Comparison of ENCODE assay signal across 22 mouse cellular contexts in genomic region chr10:9860022-9860421, GRCm38 (mm10). TPM values are rescaled to one million over a fixed set of nuclear protein-coding genes. Genes with fewer than 3 reads are reported as not detected.
DNase-seq lines count a peak whose midpoint lies in the region; ATAC-seq and TF ChIP-seq lines count a peak whose summit lies in the region.
"Had no signal": no experiment of that assay in that cellular context is flagged by ENCODE, and none has a peak within 500 bp of the region (broad histone marks: within the 10 kb centered on the region; RNA-seq: fewer than 3 reads in every experiment).

No protein-coding gene starts in this region.

- no peak overlapping the region for H3K4me3 ChIP-seq in hindbrain, embryonic 14.5 days (replicated peaks; ENCODE audit: low read length)
- H3K4me3 ChIP-seq in hindbrain, embryonic 13.5 days: no peak overlapping the region
- H3K4me3 ChIP-seq in layer of hippocampus, adult 2 months: no peak overlapping the region

- 0 out of 2 replicates have a peak overlapping the region, but pooled peaks have one; percentile 0 for H3K27ac ChIP-seq in hindbrain, embryonic 14.5 days
- no peak overlapping the region for H3K27ac ChIP-seq in hindbrain, embryonic 13.5 days
- H3K27ac ChIP-seq in layer of hippocampus, adult 2 months: peak overlapping the region; percentile 58

- no peak overlapping the region for H3K9ac ChIP-seq in hindbrain, embryonic 14.5 days
- no peak overlapping the region for H3K9ac ChIP-seq in hindbrain, embryonic 13.5 days

- no peaks in the 10 kb centered on the region for H3K9me3 ChIP-seq in hindbrain, embryonic 14.5 days (ENCODE audit: control insufficient read depth, low read length)
- no peaks in the 10 kb centered on the region for H3K9me3 ChIP-seq in hindbrain, embryonic 13.5 days

- CTCF ChIA-PET in Patski (lab: Charles Lee): interaction anchor here (1.6 kb wide), 1 partner anchor 24 kb away, joined by 5 read pairs; no protein-coding TSS in a partner anchor

- H3K4me2 ChIP-seq in hindbrain, embryonic 14.5 days (replicated peaks): no peak overlapping the region
- no peak overlapping the region for H3K4me2 ChIP-seq in hindbrain, embryonic 13.5 days

- in situ Hi-C loops in Patski (cut with MboI; ENCODE audit: low pct_unique_long_range_greater_than_20kb): no loop called here

- no peak for ATAC-seq in hindbrain, embryonic 14.5 days (ENCODE audit: low FRiP score)
- no peak for ATAC-seq in hindbrain, embryonic 13.5 days (ENCODE audit: low FRiP score)
- ATAC-seq in Patski: peak; percentile 57
- ATAC-seq: activated CD4-positive, CD25-positive, alpha-beta regulatory T cell, adult 4 months; CD4-positive, CD25-positive, alpha-beta regulatory T cell, adult 4 months had no signal

- WGBS in hindbrain, embryonic 14.5 days: 82% methylated on average over 4 of the region's 4 CpGs
- WGBS in hindbrain, embryonic 13.5 days: 86% methylated on average over 4 of the region's 4 CpGs

- peaks cover 5% of the 10 kb centered on the region; the same call in 1 of the 2 replicates for H3K36me3 ChIP-seq in hindbrain, embryonic 14.5 days (replicated peaks; ENCODE audit: control insufficient read depth, insufficient read depth)
- peaks cover 5% of the 10 kb centered on the region for H3K36me3 ChIP-seq in hindbrain, embryonic 13.5 days

- POLR2A ChIA-PET in Patski (lab: Charles Lee): interaction anchor here (0.6 kb wide), 1 partner anchor 27 kb away, joined by 3 read pairs; no protein-coding TSS in a partner anchor

- no peak for TF ChIP-seq CTCF in layer of hippocampus, adult 2 months (conservative IDR thresholded peaks at IDR 0.05)
- TF ChIP-seq CTCF in Patski (IDR thresholded peaks at IDR 0.05): no peak

- DNase-seq in hindbrain, embryonic 14.5 days (ENCODE audit: low spot score): no peak
- DNase-seq in layer of hippocampus, adult 2 months (ENCODE audit: low spot score in 2 of 2): no peak
- DNase-seq in layer of hippocampus, postnatal 14 days (ENCODE audit: low spot score in 2 of 2): no peak
- DNase-seq in Muller cell, postnatal 12 days (ENCODE audit: inconsistent ontology term): peak; percentile 82
- no peak for DNase-seq in Patski (ENCODE audit: low read depth, low spot score)
- no peak for DNase-seq in ovary, adult 18-20 months (ENCODE audit: low spot score)
- DNase-seq in embryo, embryonic 11 days: no peak
- DNase-seq: adrenal gland, adult 2 months; adrenal gland, adult 8-10 months; adrenal gland, postnatal 10 days; adrenal gland, postnatal 14 days; adrenal gland, postnatal 25 days; adrenal gland, postnatal 36 days; B cell, adult 2 months; cerebellum, adult 11 months; cerebellum, adult 11-12 months; cerebellum, adult 18-20 months; cerebellum, adult 2 months had no signal

- no peaks in the 10 kb centered on the region for H3K27me3 ChIP-seq in hindbrain, embryonic 14.5 days (ENCODE audit: control insufficient read depth, insufficient read depth, low read length)
- no peaks in the 10 kb centered on the region for H3K27me3 ChIP-seq in hindbrain, embryonic 13.5 days
- no peaks in the 10 kb centered on the region for H3K27me3 ChIP-seq in Patski
- H3K27me3 ChIP-seq: CH12.LX had no signal

- no peaks in the 10 kb centered on the region for H3K4me1 ChIP-seq in hindbrain, embryonic 14.5 days (replicated peaks; ENCODE audit: control insufficient read depth, insufficient read depth, low read length)
- H3K4me1 ChIP-seq in hindbrain, embryonic 13.5 days (replicated peaks): peaks cover 7% of the 10 kb centered on the region; the same call in 1 of the 2 replicates

RNA-seq across cellular contexts. Expression of gene Stxbp5, which starts 40.9 kb away (rescaled TPM):
- polyA plus RNA-seq in hindbrain, embryonic 14.5 days (2014; fragmentation: Nextera tagmentation; extraction: Ambion mirVana): 14.0 and 14.3 TPM in 2 replicates
- 7.5 and 7.8 TPM in 2 replicates for polyA plus RNA-seq in hindbrain, embryonic 13.5 days (2015; fragmentation: Nextera tagmentation; extraction: Ambion mirVana)
- 100 to 1,000 TPM; 117 to 122 TPM for total RNA-seq in layer of hippocampus, adult 2 months (2021)
- 100 to 1,000 TPM in 1 of 2 experiments, 10 to 100 TPM in 1; 99.8 to 104 TPM for total RNA-seq in layer of hippocampus, postnatal 14 days (2021)
- 13.4 TPM for polyA plus RNA-seq in Patski (2021)
